Mouse (Mus musculus) inflammation-experienced regulatory T-cells, adult 6 months (primary cell): Measurements from ENCODE around the gene Ano1. TPM values are rescaled to one million over a fixed set of nuclear protein-coding genes. Genes with fewer than 3 reads are reported as not detected.

ENCODE experiments used
- ATAC-seq: one replicate; pipeline ENCODE4 v1.8.0; 2017
- polyA plus RNA-seq, 3 experiments: library from polyadenylated mRNA; unstranded; fragments of 100-300 nt; shearing (Covaris generic); gene quantifications; one replicate each; pipeline ENCODE4 v1.2.1; 2017

The Ano1 gene
- polyA plus RNA-seq, 3 experiments from 2014 or later = not detected

DNA sequence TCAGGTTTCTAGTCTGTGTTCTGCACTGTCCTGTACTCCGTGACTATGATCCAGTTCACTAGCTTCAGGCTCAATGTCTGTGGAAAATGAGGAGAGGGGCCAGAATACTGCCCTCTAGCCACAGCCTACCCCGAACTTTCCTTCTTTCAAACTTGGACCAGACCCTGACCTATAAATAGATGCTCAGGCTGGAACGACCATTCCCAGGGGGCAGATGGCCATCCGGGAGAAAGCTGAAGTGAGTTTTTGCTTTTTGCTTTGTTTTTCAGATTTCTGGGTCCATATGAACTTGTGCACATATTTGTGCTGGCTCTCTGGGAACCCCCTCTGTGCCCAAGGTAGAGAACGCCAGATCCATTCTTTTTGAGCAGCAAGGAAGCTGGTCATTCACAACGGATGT lies 116.9 kb downstream of the Ano1 start:
- no peak for ATAC-seq

- no peak for ATAC-seq
Measured at GRCm38 (mm10) chr7:144634450-144634849, 117.3 kb downstream of the Ano1 start.

- no peak for ATAC-seq
Measured at GRCm38 (mm10) chr7:144632321-144632720, 119.5 kb downstream of the Ano1 start.

- no peak for ATAC-seq
Measured at GRCm38 (mm10) chr7:144630622-144631021, 121.2 kb downstream of the Ano1 start.

DNA sequence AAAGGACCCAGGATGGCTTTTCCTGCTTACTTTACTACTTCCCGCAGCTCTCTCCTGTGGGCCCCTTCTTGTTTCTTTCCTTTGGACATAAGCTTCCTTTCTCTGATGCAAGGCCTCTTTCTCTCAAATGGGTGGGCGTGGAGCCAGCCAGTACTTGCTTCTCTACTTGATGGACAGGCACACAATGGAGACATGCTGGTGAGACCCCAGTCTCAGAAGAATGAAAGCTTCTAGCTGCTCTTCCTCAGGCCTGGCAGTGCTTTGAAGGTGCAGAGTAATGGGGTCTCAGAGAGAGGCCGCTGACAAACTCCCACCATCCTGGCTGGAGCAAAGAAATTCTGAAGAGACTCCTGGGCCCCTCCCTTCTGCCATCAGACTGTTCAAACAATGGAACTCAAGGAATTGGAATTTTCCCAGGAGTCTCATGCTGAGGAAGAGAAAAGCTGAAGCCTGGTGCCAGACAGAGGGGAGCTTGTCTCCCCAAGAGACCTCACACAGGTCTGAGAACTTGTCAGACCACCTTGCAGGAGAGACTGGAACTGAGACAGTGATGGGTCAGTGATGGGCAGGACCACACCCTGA lies 123.3 kb downstream of the Ano1 start:
- no peak for ATAC-seq

DNA sequence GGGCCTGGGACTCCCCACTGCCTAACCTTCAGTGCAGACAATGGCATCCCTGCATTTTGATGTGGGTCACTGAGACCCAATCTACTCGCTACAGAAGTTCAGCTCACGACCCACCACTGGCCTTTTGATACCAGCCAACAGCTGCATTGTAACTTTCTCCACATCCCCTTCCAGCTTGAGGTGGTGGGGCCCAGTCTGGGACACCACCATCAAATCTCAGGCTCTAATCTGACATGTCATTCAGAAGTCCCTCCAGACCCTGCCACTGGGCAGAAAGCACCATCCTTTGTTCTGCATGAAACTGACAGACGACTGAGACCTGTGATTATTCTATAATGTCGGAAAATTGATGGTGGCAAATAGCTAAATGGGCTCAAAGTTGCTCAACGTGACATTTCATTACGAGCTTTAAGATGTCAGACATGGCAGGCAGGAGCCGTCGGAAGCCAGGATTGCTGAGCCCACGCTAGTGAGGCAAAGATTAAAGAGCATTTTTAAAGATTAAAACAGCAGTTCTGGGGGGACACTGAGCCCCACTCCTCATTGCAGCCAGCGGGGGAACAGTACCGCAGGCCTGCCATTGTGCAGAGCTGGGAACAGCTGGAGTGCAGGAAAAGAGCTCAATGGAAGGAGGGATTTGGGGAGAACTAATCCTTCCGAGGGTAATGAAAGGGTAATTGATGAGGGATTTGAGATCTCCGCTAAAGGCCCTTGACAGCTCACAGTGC lies 124.0 kb downstream of the Ano1 start:
- ATAC-seq = no peak

DNA sequence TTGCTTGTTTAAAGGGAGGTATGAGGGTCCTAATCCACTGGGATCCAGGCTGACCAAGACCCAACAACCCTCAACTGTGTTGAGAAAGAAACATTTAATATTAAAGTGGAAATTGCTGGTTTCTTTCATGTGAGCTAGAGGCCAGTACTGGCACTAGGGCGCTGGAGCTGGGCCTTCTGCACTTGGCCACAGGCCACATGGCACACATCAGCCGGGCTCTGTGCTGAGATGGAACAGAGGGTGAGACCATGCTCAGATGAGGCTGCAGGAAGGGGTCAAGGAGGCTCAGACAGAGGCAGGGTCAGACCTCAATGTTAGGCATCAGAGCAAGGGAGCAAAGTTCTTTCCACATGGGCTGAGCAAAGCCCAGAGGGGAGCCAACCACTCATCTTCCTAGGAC lies 125.7 kb downstream of the Ano1 start:
- no peak for ATAC-seq

GRCm38 (mm10) chr7:144620721-144621681 lies 130.8 kb downstream of the Ano1 start:
- no peak for ATAC-seq

GRCm38 (mm10) chr7:144620315-144620714 lies 131.5 kb downstream of the Ano1 start:
- no peak for ATAC-seq

- ATAC-seq = no peak
Measured at GRCm38 (mm10) chr7:144615343-144615742, 136.4 kb downstream of the Ano1 start.

GRCm38 (mm10) chr7:144612829-144613228 lies 138.9 kb downstream of the Ano1 start:
- no peak for ATAC-seq

- no peak for ATAC-seq
Measured at GRCm38 (mm10) chr7:144612351-144612750, 139.4 kb downstream of the Ano1 start.

GRCm38 (mm10) chr7:144611595-144611994 lies 140.2 kb downstream of the Ano1 start:
- no peak for ATAC-seq

- no peak for ATAC-seq
Measured at GRCm38 (mm10) chr7:144609568-144609967, 142.2 kb downstream of the Ano1 start.

DNA sequence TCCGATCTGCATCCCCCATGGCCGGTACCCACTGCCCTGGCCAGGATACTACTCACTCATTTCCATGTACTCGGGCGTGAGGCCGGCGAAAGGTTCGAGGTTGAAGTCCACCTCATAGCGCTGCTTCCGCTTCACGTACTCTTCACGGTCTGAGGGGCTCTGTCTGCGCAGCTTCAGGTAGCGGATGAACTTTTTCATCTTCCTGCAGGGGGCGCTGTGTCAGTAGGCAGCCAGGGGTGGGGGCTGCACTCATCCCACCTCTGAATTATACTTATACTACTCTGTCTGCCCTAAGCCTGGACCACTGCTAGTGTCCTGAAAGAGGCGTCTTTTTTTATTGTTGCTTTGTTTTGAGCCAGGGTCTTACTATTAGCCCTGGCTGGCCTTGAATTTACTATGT lies 143.9 kb downstream of the Ano1 start:
- ATAC-seq = no peak

- no peak for ATAC-seq
Measured at GRCm38 (mm10) chr7:144604735-144605134, 147.0 kb downstream of the Ano1 start.

DNA sequence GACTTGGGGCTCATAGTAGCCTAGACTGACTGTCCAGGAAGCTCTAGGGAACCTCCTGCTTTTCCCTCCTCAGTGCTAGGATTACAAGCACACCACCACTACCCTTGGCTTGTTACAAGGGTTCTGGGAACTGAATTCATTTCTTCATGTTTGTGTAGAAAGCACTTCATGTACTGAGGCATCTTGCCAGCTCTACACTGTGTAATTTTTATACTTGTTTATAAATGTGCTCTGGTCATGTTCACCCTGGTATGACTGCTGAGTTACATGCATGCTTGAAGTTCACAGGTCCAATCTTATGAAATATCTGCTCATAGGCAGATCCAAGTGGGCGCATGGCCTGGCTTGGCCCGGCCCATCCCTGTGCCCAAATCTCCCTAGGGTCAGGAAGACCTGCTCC lies 147.5 kb downstream of the Ano1 start:
- no peak for ATAC-seq

DNA sequence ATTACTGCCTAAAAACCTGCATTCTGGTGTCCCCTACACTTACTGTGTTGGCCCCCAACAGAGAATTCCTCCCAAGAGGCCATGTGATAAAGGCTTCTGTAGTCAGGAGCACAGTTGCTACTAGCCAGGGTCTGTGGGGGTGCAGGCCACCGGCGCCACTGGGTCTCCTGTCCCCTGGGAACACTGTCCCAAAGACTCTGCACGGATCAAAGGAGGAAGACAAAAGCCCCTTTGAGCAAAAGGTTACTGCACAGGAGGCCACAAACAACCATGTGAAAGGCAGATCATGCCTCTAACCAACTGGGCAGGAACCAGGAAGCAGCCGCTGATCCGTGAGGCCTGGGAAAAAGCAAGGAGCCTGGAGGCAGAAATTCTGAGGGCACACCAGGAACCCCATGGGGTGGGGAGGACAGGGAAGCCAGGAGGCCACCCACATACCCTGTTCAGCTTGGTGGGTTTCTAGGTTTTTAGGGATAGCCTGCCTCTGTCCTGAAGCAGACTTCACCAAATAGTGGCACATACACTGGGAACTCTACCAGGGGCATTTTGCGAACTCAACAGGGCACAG lies 151.4 kb downstream of the Ano1 start:
- ATAC-seq = no peak

DNA sequence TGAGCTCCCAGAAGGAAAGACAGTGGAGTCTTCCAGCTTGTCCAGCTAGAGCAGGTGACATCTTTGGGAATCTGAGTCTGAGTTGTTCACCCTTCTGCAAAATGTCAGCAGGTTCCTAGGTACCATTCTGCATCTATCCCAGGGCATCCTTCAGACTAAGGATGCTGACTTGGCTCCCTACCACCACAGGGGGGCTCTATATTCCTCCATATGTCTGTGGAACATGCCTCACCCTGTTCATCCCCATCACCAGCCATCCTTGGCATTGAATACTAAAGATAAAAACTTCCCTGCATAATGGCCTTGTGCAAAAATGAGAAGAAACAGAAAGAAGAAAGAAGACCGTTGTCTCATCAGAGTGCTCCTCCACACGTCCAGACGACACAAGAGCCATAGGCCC lies 162.3 kb downstream of the Ano1 start:
- no peak for ATAC-seq

GRCm38 (mm10) chr7:144587291-144587690 lies 164.5 kb downstream of the Ano1 start:
- ATAC-seq = no peak

DNA sequence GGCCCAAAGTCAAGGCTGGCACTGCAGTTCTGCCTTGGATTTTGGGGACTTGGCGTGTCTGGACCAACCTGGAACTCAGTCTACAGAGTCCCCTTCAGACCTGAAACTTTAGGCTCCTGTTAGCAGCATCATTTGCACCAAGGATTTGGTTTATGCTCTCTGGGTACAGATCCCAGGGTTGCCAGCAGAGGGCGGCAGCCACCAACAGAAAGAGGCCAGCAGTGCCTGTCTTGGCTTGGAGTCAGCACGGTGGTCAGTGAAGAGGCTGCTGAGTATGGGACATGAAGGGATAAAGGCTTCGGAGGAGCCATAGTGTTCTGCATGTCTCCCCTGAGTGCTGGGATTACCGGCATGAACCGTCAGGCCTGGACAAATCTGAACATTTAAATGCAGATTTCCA lies 166.1 kb downstream of the Ano1 start:
- no peak for ATAC-seq

DNA sequence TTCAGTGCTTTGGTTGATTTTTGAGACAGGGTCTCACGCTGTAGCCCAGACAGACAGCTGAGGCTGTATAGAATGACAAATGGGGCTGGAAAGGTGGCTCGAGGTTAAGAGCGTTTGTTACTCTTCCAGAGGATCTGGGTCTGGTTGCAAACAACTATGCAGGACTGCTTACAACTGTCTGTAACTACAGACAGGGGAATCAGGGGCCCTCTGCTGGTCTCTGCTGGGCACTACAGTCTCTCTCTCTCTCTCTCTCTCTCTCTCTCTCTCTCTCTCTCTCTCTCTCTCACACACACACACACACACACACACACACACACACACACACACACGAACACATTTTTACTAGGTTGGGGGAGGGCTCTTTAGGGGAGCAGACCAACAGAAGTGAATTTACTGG lies 168.2 kb downstream of the Ano1 start:
- ATAC-seq = peak; percentile 22
